Comparison of ENCODE assay signal across 10 mouse cellular contexts in genomic region chr10:80490051-80490450, GRCm38 (mm10). TPM values are rescaled to one million over a fixed set of nuclear protein-coding genes. Genes with fewer than 3 reads are reported as not detected.
A peak's percentile ranks its signal among the peaks of the same experiment; 100 is the strongest.
DNase-seq lines count a peak whose midpoint lies in the region.
"Had no signal": no experiment of that assay in that cellular context is flagged by ENCODE, and none has a peak within 500 bp of the region (broad histone marks: within the 10 kb centered on the region; RNA-seq: fewer than 3 reads in every experiment).

No protein-coding gene starts in this region.

- peak; percentile 35 for DNase-seq in ovary, postnatal 14 days (ENCODE audit: low spot score)
- no peak for DNase-seq in ovary, adult 18-20 months (ENCODE audit: low spot score)
- peak; percentile 86 to 90 for DNase-seq in heart, adult 18-20 months
- peak; percentile 61 for DNase-seq in kidney, postnatal 10 days
- DNase-seq in skeletal muscle tissue, adult 2 months (ENCODE audit: low read depth, low spot score): peak; percentile 65
- no peak for DNase-seq in spleen, postnatal 14 days (ENCODE audit: low spot score in 2 of 2)
- DNase-seq in spleen, adult 18-20 months: no peak
- no peak for DNase-seq in layer of hippocampus, adult 9-10 months (ENCODE audit: low spot score)
- DNase-seq: thymus, postnatal 36 days had no signal

RNA-seq across cellular contexts. Expression of gene Onecut3, which starts 4.6 kb away (rescaled TPM):
- under 1 TPM in 1 of 2 experiments, not detected in 1; 0.05 TPM for total RNA-seq in heart, adult 18-20 months (2021)
- total RNA-seq: left cerebral cortex, postnatal 14 days had no signal

RNA-seq across cellular contexts. Expression of gene Atp8b3, which starts 48.9 kb away (rescaled TPM):
- not detected for total RNA-seq in heart, adult 18-20 months (2021)

RNA-seq across cellular contexts. Expression of gene Tcf3, which starts 56.6 kb away (rescaled TPM):
- 10 to 100 TPM; 15.6 to 17.3 TPM for total RNA-seq in heart, adult 18-20 months (2021)

Comparison
In these comparisons a context has a peak if more than half of its experiments do, and no peak if none do; other contexts are left out.
1. DNase-seq: peak in ovary, postnatal 14 days (single experiment), heart, adult 18-20 months (2 of 2), kidney, postnatal 10 days (single experiment) and skeletal muscle tissue, adult 2 months (single experiment); none in ovary, adult 18-20 months (single experiment), spleen, postnatal 14 days (0 of 2), spleen, adult 18-20 months (0 of 2) and layer of hippocampus, adult 9-10 months (single experiment).